Comparison of ENCODE assay signal across 8 mouse cellular contexts in genomic region chr2:84387394-84388022, GRCm38 (mm10). TPM values are rescaled to one million over a fixed set of nuclear protein-coding genes. Genes with fewer than 3 reads are reported as not detected.
A peak's percentile ranks its signal among the peaks of the same experiment; 100 is the strongest.
DNase-seq lines count a peak whose midpoint lies in the region; ATAC-seq and TF ChIP-seq lines count a peak whose summit lies in the region.

No protein-coding gene starts in this region.

- ATAC-seq in forebrain, postnatal 0 days = no peak
- ATAC-seq in liver, postnatal 0 days = 0 out of 2 replicates have a peak, but pooled peaks have one; percentile 28

- no peak for TF ChIP-seq POLR2A in testis, adult 2 months (IDR thresholded peaks at IDR 0.05; ENCODE audit: control insufficient read depth, low read depth, low read length)

- no peak for TF ChIP-seq CTCF in forebrain, postnatal 0 days (IDR thresholded peaks at IDR 0.05; ENCODE audit: low read depth)
- no peak for TF ChIP-seq CTCF in testis, adult 2 months (IDR thresholded peaks at IDR 0.05; ENCODE audit: control insufficient read depth, insufficient read depth, insufficient replicate concordance, low read depth, low read length)
- no peak for TF ChIP-seq CTCF in liver, postnatal 0 days (IDR thresholded peaks at IDR 0.05; ENCODE audit: low read depth)

- H3K36me3 ChIP-seq in forebrain, postnatal 0 days (ENCODE audit: insufficient read depth) = no peaks in the 10 kb centered on the region
- H3K36me3 ChIP-seq in forebrain, embryonic 10.5 days (replicated peaks) = no peaks in the 10 kb centered on the region
- no peaks in the 10 kb centered on the region for H3K36me3 ChIP-seq in testis, adult 2 months (ENCODE audit: control insufficient read depth, insufficient read depth, low read length)
- no peaks in the 10 kb centered on the region for H3K36me3 ChIP-seq in liver, postnatal 0 days (replicated peaks; ENCODE audit: insufficient read depth, low read length)

- H3K4me3 ChIP-seq in forebrain, postnatal 0 days (ENCODE audit: low read depth, low read length) = no peak overlapping the region
- H3K4me3 ChIP-seq in forebrain, embryonic 10.5 days = no peak overlapping the region
- H3K4me3 ChIP-seq in testis, adult 2 months (ENCODE audit: control insufficient read depth, low read depth, low read length) = peak overlapping the region; percentile 40; the same call in 1 of the 2 replicates
- H3K4me3 ChIP-seq in liver, postnatal 0 days (ENCODE audit: low read depth, low read length) = peak overlapping the region; percentile 32

- H3K27me3 ChIP-seq in forebrain, postnatal 0 days (ENCODE audit: insufficient read depth, low read length) = no peaks in the 10 kb centered on the region
- peaks cover 5% of the 10 kb centered on the region; the same call in 1 of the 2 replicates for H3K27me3 ChIP-seq in forebrain, embryonic 10.5 days (ENCODE audit: poor library complexity, severe bottlenecking)
- no peaks in the 10 kb centered on the region for H3K27me3 ChIP-seq in testis, adult 2 months (ENCODE audit: control insufficient read depth, insufficient read depth, low read length)
- no peaks in the 10 kb centered on the region for H3K27me3 ChIP-seq in liver, postnatal 0 days (ENCODE audit: insufficient read depth, low read length)

- DNase-seq in forebrain, postnatal 0 days = no peak
- no peak for DNase-seq in forebrain, embryonic 10.5 days (ENCODE audit: extremely low spot score, low spot score)
- DNase-seq in testis, postnatal 14 days (ENCODE audit: low spot score) = no peak
- no peak for DNase-seq in liver, postnatal 0 days
- DNase-seq in gastrocnemius, postnatal 10 days = no peak
- no peak for DNase-seq in cerebellum, adult 18-20 months
- no peak for DNase-seq in ovary, postnatal 14 days (ENCODE audit: low spot score)

- 70% methylated on average over 11 of the region's 11 CpGs for WGBS in forebrain, postnatal 0 days
- 80% methylated on average over 11 of the region's 11 CpGs for WGBS in forebrain, embryonic 10.5 days
- 31% methylated on average over 11 of the region's 11 CpGs for WGBS in liver, postnatal 0 days (ENCODE audit: insufficient replicate concordance)

- no peak for TF ChIP-seq EP300 in liver, postnatal 0 days (IDR thresholded peaks at IDR 0.05; ENCODE audit: low read depth)

- H3K4me2 ChIP-seq in forebrain, postnatal 0 days (ENCODE audit: low read depth) = peak overlapping the region; percentile 19; the same call in 1 of the 2 replicates
- H3K4me2 ChIP-seq in liver, postnatal 0 days (ENCODE audit: low read depth, low read length) = peak overlapping the region; percentile 63

- no peaks in the 10 kb centered on the region for H3K9me3 ChIP-seq in forebrain, postnatal 0 days (ENCODE audit: low read length)
- H3K9me3 ChIP-seq in forebrain, embryonic 10.5 days = no peaks in the 10 kb centered on the region
- H3K9me3 ChIP-seq in liver, postnatal 0 days (ENCODE audit: low read length) = no peaks in the 10 kb centered on the region

- no peak overlapping the region for H3K9ac ChIP-seq in forebrain, postnatal 0 days
- peak overlapping the region; percentile 12; the same call in 1 of the 2 replicates for H3K9ac ChIP-seq in liver, postnatal 0 days (replicated peaks)

- H3K4me1 ChIP-seq in forebrain, postnatal 0 days (ENCODE audit: insufficient read depth) = no peaks in the 10 kb centered on the region
- peaks cover 30% of the 10 kb centered on the region for H3K4me1 ChIP-seq in forebrain, embryonic 10.5 days
- H3K4me1 ChIP-seq in testis, adult 2 months (ENCODE audit: control insufficient read depth, insufficient read depth, low read length) = no peaks in the 10 kb centered on the region; the same call in 1 of the 2 replicates
- H3K4me1 ChIP-seq in liver, postnatal 0 days (ENCODE audit: insufficient read depth) = peaks cover 22% of the 10 kb centered on the region

- H3K27ac ChIP-seq in forebrain, postnatal 0 days (ENCODE audit: low read depth, low read length) = no peak overlapping the region
- H3K27ac ChIP-seq in forebrain, embryonic 10.5 days = no peak overlapping the region
- no peak overlapping the region for H3K27ac ChIP-seq in testis, adult 2 months (ENCODE audit: control insufficient read depth, insufficient read depth, low read depth, low read length)
- H3K27ac ChIP-seq in liver, postnatal 0 days (ENCODE audit: low read depth) = peak overlapping the region; percentile 58

RNA-seq across cellular contexts. Expression of gene Calcrl, which starts 37.7 kb away (rescaled TPM):
- total RNA-seq in forebrain, postnatal 0 days (2014; rRNA removed) = 12.5 and 14.1 TPM in 2 replicates
- polyA plus RNA-seq in forebrain, postnatal 0 days (2015; fragmentation: Nextera tagmentation; extraction: Ambion mirVana) = 3.9 and 6.1 TPM in 2 replicates
- polyA plus RNA-seq in forebrain, embryonic 10.5 days (2016; fragmentation: Nextera tagmentation; extraction: Ambion mirVana) = 9.5 and 10.4 TPM in 2 replicates
- 0.42 and 0.48 TPM in 2 replicates for polyA plus RNA-seq in testis, adult 2 months (2012; rRNA removed)
- polyA plus RNA-seq in liver, postnatal 0 days (2015; fragmentation: Nextera tagmentation; extraction: Ambion mirVana) = 9.4 and 12.8 TPM in 2 replicates
- 10 to 100 TPM; 24.5 to 31.6 TPM for total RNA-seq in gastrocnemius, postnatal 10 days (2021)

Comparison
In these comparisons a context has a peak if more than half of its experiments do, and no peak if none do; other contexts are left out.
1. H3K4me3 ChIP-seq: peak in testis, adult 2 months (single experiment) and liver, postnatal 0 days (single experiment); none in forebrain, postnatal 0 days (single experiment) and forebrain, embryonic 10.5 days (single experiment).